Mouse (Mus musculus): ENCODE measurements around the gene Oas1f.

DNA sequence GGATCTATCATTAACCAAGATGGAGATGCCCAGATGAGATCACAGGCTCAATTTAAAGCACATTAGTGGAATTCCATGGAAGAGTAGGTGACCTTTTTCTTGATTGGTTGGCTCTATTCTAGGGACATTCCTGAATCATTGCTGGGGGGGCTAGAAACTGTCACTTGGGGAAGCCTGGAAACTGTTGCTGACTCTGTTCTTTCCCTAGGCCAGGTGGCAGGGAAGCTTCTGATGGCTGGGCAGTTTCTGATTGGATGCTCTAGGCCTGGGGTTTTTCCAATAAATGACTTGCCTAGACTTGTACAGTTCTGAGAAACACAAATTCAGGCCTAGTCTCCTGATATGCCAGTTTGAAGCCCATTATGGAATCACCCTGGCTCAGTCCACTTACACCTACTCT lies 28.2 kb upstream of the Oas1f start:
- no peak for TF ChIP-seq POLR2A (IDR thresholded peaks at IDR 0.05; ENCODE audit: insufficient read depth, low read depth, low read length)
- no peak for TF ChIP-seq CTCF (IDR thresholded peaks at IDR 0.05; ENCODE audit: insufficient read depth, low read depth, low read length)
